In genomic region chr4:120614644-120615043, GRCm38 (mm10) we compare ENCODE assay signal across 17 mouse cellular contexts. TPM values are rescaled to one million over a fixed set of nuclear protein-coding genes. Genes with fewer than 3 reads are reported as not detected.
DNase-seq lines count a peak whose midpoint lies in the region; ATAC-seq lines count a peak whose summit lies in the region.
"Had no signal": no experiment of that assay in that cellular context is flagged by ENCODE, and none has a peak within 500 bp of the region (broad histone marks: within the 10 kb centered on the region; RNA-seq: fewer than 3 reads in every experiment).

No protein-coding gene starts in this region.

- H3K9me3 ChIP-seq in hindbrain, embryonic 10.5 days = no peaks in the 10 kb centered on the region
- H3K9me3 ChIP-seq in hindbrain, embryonic 12.5 days (replicated peaks) = no peaks in the 10 kb centered on the region
- H3K9me3 ChIP-seq in heart, embryonic 14.5 days (ENCODE audit: control insufficient read depth, low read length) = no peaks in the 10 kb centered on the region
- H3K9me3 ChIP-seq in neural tube, embryonic 15.5 days (replicated peaks) = no peaks in the 10 kb centered on the region
- H3K9me3 ChIP-seq: hindbrain, embryonic 13.5 days had no signal

- no peak overlapping the region for H3K9ac ChIP-seq in hindbrain, embryonic 12.5 days
- no peak overlapping the region for H3K9ac ChIP-seq in heart, embryonic 14.5 days (ENCODE audit: low read length)
- no peak overlapping the region for H3K9ac ChIP-seq in neural tube, embryonic 15.5 days (replicated peaks)
- H3K9ac ChIP-seq: hindbrain, embryonic 13.5 days; liver, embryonic 14.5 days had no signal

- H3K4me2 ChIP-seq in hindbrain, embryonic 12.5 days (replicated peaks) = no peak overlapping the region
- H3K4me2 ChIP-seq in heart, embryonic 14.5 days (ENCODE audit: low read length) = no peak overlapping the region
- H3K4me2 ChIP-seq in neural tube, embryonic 15.5 days = no peak overlapping the region
- H3K4me2 ChIP-seq: hindbrain, embryonic 13.5 days had no signal

- H3K36me3 ChIP-seq in hindbrain, embryonic 10.5 days = no peaks in the 10 kb centered on the region
- H3K36me3 ChIP-seq in hindbrain, embryonic 12.5 days = no peaks in the 10 kb centered on the region
- H3K36me3 ChIP-seq in heart, embryonic 14.5 days (ENCODE audit: control insufficient read depth, insufficient read depth, low read length) = no peaks in the 10 kb centered on the region
- no peaks in the 10 kb centered on the region for H3K36me3 ChIP-seq in neural tube, embryonic 15.5 days
- H3K36me3 ChIP-seq: hindbrain, embryonic 13.5 days had no signal

- no peak overlapping the region for H3K4me3 ChIP-seq in hindbrain, embryonic 10.5 days
- no peak overlapping the region for H3K4me3 ChIP-seq in hindbrain, embryonic 12.5 days
- no peak overlapping the region for H3K4me3 ChIP-seq in brown adipose tissue, adult 24 weeks (ENCODE audit: insufficient read depth, low read depth, low read length)
- H3K4me3 ChIP-seq in heart, embryonic 14.5 days (ENCODE audit: control insufficient read depth in 1 of 2, insufficient read depth in 1 of 2, low read depth in 1 of 2, low read length in 2 of 2) = no peak overlapping the region
- H3K4me3 ChIP-seq in neural tube, embryonic 15.5 days (replicated peaks) = no peak overlapping the region
- H3K4me3 ChIP-seq: hindbrain, embryonic 13.5 days had no signal

- peak; percentile 37 for DNase-seq in CD4-positive, CD25-positive, alpha-beta regulatory T cell, adult 2 months (ENCODE audit: low read depth, low spot score)
- no peak for DNase-seq in hindbrain, embryonic 10.5 days (ENCODE audit: low spot score)
- DNase-seq in adrenal gland, postnatal 4 days (ENCODE audit: low spot score in 2 of 2) = no peak
- DNase-seq: adrenal gland, adult 2 months; kidney, adult 2 months; right cerebral cortex, adult 18-20 months had no signal

- H3K27me3 ChIP-seq in hindbrain, embryonic 10.5 days (ENCODE audit: insufficient read depth, poor library complexity, severe bottlenecking) = no peaks in the 10 kb centered on the region
- H3K27me3 ChIP-seq in hindbrain, embryonic 12.5 days = no peaks in the 10 kb centered on the region
- no peaks in the 10 kb centered on the region for H3K27me3 ChIP-seq in heart, embryonic 14.5 days (ENCODE audit: control insufficient read depth, insufficient read depth, low read length)
- H3K27me3 ChIP-seq in neural tube, embryonic 15.5 days (replicated peaks) = no peaks in the 10 kb centered on the region
- H3K27me3 ChIP-seq: hindbrain, embryonic 13.5 days had no signal

- ATAC-seq in CD4-positive, CD25-positive, alpha-beta regulatory T cell, adult 4 months = no peak
- no peak for ATAC-seq in hindbrain, embryonic 12.5 days (ENCODE audit: low FRiP score)
- no peak for ATAC-seq in heart, embryonic 14.5 days (ENCODE audit: insufficient number of reproducible peaks, insufficient read depth, low FRiP score, low read depth)
- ATAC-seq in neural tube, embryonic 15.5 days (ENCODE audit: low FRiP score) = no peak

- peaks cover 62% of the 10 kb centered on the region for H3K4me1 ChIP-seq in hindbrain, embryonic 10.5 days (replicated peaks)
- H3K4me1 ChIP-seq in hindbrain, embryonic 12.5 days = peaks cover 30% of the 10 kb centered on the region
- H3K4me1 ChIP-seq in brown adipose tissue, adult 24 weeks (ENCODE audit: control insufficient read depth, insufficient read depth, insufficient read length, low read length) = peaks cover 10% of the 10 kb centered on the region
- H3K4me1 ChIP-seq in heart, embryonic 14.5 days (ENCODE audit: control insufficient read depth in 2 of 2, insufficient read depth in 2 of 2, low read length in 2 of 2) = peaks cover 35 to 53% of the 10 kb centered on the region in 2 experiments
- H3K4me1 ChIP-seq in neural tube, embryonic 15.5 days = peaks cover 15% of the 10 kb centered on the region

- WGBS in hindbrain, embryonic 10.5 days = 80% methylated on average over 9 of the region's 9 CpGs
- whole genome bisulfite sequencing in hindbrain, embryonic 12.5 days = 73% methylated on average over 9 of the region's 9 CpGs
- WGBS in heart, embryonic 14.5 days = 75% methylated on average over 9 of the region's 9 CpGs
- 82% methylated on average over 9 of the region's 9 CpGs for WGBS in neural tube, embryonic 15.5 days

- peak overlapping the region; percentile 82; the same call in 1 of the 2 replicates for H3K27ac ChIP-seq in hindbrain, embryonic 10.5 days
- H3K27ac ChIP-seq in hindbrain, embryonic 12.5 days = no peak overlapping the region
- peak overlapping the region; percentile 61 for H3K27ac ChIP-seq in brown adipose tissue, adult 24 weeks (replicated peaks; ENCODE audit: low read depth, low read length)
- H3K27ac ChIP-seq in heart, embryonic 14.5 days (replicated peaks in 1 of 2; ENCODE audit: control insufficient read depth in 1 of 2, insufficient read depth in 1 of 2, low read depth in 2 of 2, low read length in 2 of 2) = peak overlapping the region; percentile 99 to 100
- H3K27ac ChIP-seq in neural tube, embryonic 15.5 days (replicated peaks) = no peak overlapping the region
- H3K27ac ChIP-seq: hindbrain, embryonic 13.5 days; liver, embryonic 14.5 days had no signal

RNA-seq across cellular contexts. Expression of gene Gm8439, which starts 26.1 kb away (rescaled TPM):
- under 1 TPM in 1 of 2 experiments, not detected in 1; 0.83 TPM for polyA plus RNA-seq in CD4-positive, CD25-positive, alpha-beta regulatory T cell, adult 4 months (2017; shearing (Covaris generic))
- not detected in 2 replicates for polyA plus RNA-seq in hindbrain, embryonic 10.5 days (2016; fragmentation: Nextera tagmentation; extraction: Ambion mirVana)
- polyA plus RNA-seq in hindbrain, embryonic 12.5 days (2016; fragmentation: Nextera tagmentation; extraction: Ambion mirVana) = not detected in 2 replicates
- not detected in 2 replicates for polyA plus RNA-seq in brown adipose tissue, adult 24 weeks (2012; ENCODE audit: insufficient read depth, insufficient read length, missing spikeins)
- polyA plus RNA-seq in heart, embryonic 14.5 days (2014; fragmentation: Nextera tagmentation; extraction: Ambion mirVana) = not detected in 2 replicates
- not detected for total RNA-seq in adrenal gland, postnatal 4 days (2021)
- polyA plus RNA-seq in neural tube, embryonic 15.5 days (2015; fragmentation: Nextera tagmentation; extraction: Ambion mirVana) = not detected in 2 replicates
- total RNA-seq: adrenal gland, adult 2 months; layer of hippocampus, adult 18-20 months; left cerebral cortex, postnatal 14 days had no signal
- polyA plus RNA-seq: adrenal gland, adult 2 months; embryonic facial prominence, embryonic 11.5 days; hindbrain, embryonic 13.5 days; kidney, adult 2 months; liver, embryonic 14.5 days; neural tube, embryonic 14.5 days had no signal

RNA-seq across cellular contexts. Expression of gene Ctps, which starts 44.6 kb away (rescaled TPM):
- 10 to 100 TPM; 14.7 to 19.5 TPM for polyA plus RNA-seq in CD4-positive, CD25-positive, alpha-beta regulatory T cell, adult 4 months (2017; shearing (Covaris generic))
- 117 and 134 TPM in 2 replicates for polyA plus RNA-seq in hindbrain, embryonic 10.5 days (2016; fragmentation: Nextera tagmentation; extraction: Ambion mirVana)
- 91.0 and 93.0 TPM in 2 replicates for polyA plus RNA-seq in hindbrain, embryonic 12.5 days (2016; fragmentation: Nextera tagmentation; extraction: Ambion mirVana)
- 4.3 and 5.6 TPM in 2 replicates for polyA plus RNA-seq in brown adipose tissue, adult 24 weeks (2012; ENCODE audit: insufficient read depth, insufficient read length, missing spikeins)
- 104 and 109 TPM in 2 replicates for polyA plus RNA-seq in heart, embryonic 14.5 days (2014; fragmentation: Nextera tagmentation; extraction: Ambion mirVana)
- total RNA-seq in adrenal gland, postnatal 4 days (2021) = 10 to 100 TPM; 30.3 to 34.3 TPM
- 80.2 and 81.1 TPM in 2 replicates for polyA plus RNA-seq in neural tube, embryonic 15.5 days (2015; fragmentation: Nextera tagmentation; extraction: Ambion mirVana)

RNA-seq across cellular contexts. Expression of gene Cited4, which starts 51.7 kb away (rescaled TPM):
- polyA plus RNA-seq in CD4-positive, CD25-positive, alpha-beta regulatory T cell, adult 4 months (2017; shearing (Covaris generic)) = not detected
- polyA plus RNA-seq in hindbrain, embryonic 10.5 days (2016; fragmentation: Nextera tagmentation; extraction: Ambion mirVana) = 16.5 and 17.3 TPM in 2 replicates
- polyA plus RNA-seq in hindbrain, embryonic 12.5 days (2016; fragmentation: Nextera tagmentation; extraction: Ambion mirVana) = 6.1 and 8.2 TPM in 2 replicates
- polyA plus RNA-seq in brown adipose tissue, adult 24 weeks (2012; ENCODE audit: insufficient read depth, insufficient read length, missing spikeins) = not detected in 2 replicates
- 24.2 and 27.1 TPM in 2 replicates for polyA plus RNA-seq in heart, embryonic 14.5 days (2014; fragmentation: Nextera tagmentation; extraction: Ambion mirVana)
- total RNA-seq in adrenal gland, postnatal 4 days (2021) = 10 to 100 TPM in 1 of 2 experiments, 1 to 10 TPM in 1; 8.2 to 10.4 TPM
- polyA plus RNA-seq in neural tube, embryonic 15.5 days (2015; fragmentation: Nextera tagmentation; extraction: Ambion mirVana) = 1.4 and 2.1 TPM in 2 replicates

Comparison
In these comparisons a context has a peak if more than half of its experiments do, and no peak if none do; other contexts are left out.
1. H3K27ac ChIP-seq: peak in hindbrain, embryonic 10.5 days (single experiment), brown adipose tissue, adult 24 weeks (single experiment) and heart, embryonic 14.5 days (2 of 2); none in hindbrain, embryonic 12.5 days (single experiment) and neural tube, embryonic 15.5 days (single experiment).